Mouse (Mus musculus) embryonic facial prominence, embryonic 15.5 days (tissue): Measurements from ENCODE around the gene Lin28b. TPM values are rescaled to one million over a fixed set of nuclear protein-coding genes. Genes with fewer than 3 reads are reported as not detected.
A peak's percentile ranks its signal among the peaks of the same experiment; 100 is the strongest.

Experiments used
- ATAC-seq: fragments of 200-750 bp; cut with Nextera tagmentation; 2 replicates; pipeline ENCODE4 v1.8.0; 2017; ENCODE audit warnings: low read depth, moderate TSS enrichment; ENCODE audit not compliant: insufficient number of reproducible peaks, low FRiP score, low TSS enrichment
- H3K27ac ChIP-seq: fragments of 300-500 bp; sonication (generic); replicated peaks from 2 replicates; pipeline ENCODE4 v1.5.1; 2015; ENCODE audit warnings: mild to moderate bottlenecking, inconsistent platforms
- H3K27me3 ChIP-seq: fragments of 300-500 bp; sonication (generic); 2 replicates; pipeline ENCODE4 v1.6.1; 2015; ENCODE audit warnings: inconsistent platforms
- H3K36me3 ChIP-seq: fragments of 300-500 bp; sonication (generic); 2 replicates; pipeline ENCODE4 v1.6.1; 2015; ENCODE audit warnings: mild to moderate bottlenecking, inconsistent platforms
- H3K4me1 ChIP-seq: fragments of 300-500 bp; sonication (generic); 2 replicates; pipeline ENCODE4 v1.6.1; 2015; ENCODE audit warnings: inconsistent platforms
- H3K4me2 ChIP-seq: fragments of 300-500 bp; sonication (generic); replicated peaks from 2 replicates; pipeline ENCODE4 v1.6.1; 2015; ENCODE audit warnings: mild to moderate bottlenecking, inconsistent platforms
- H3K4me3 ChIP-seq: fragments of 300-500 bp; sonication (generic); replicated peaks from 2 replicates; pipeline ENCODE4 v1.5.1; 2015; ENCODE audit warnings: mild to moderate bottlenecking, inconsistent platforms
- H3K9ac ChIP-seq: fragments of 300-500 bp; sonication (generic); 2 replicates; pipeline ENCODE4 v1.6.1; 2015; ENCODE audit warnings: inconsistent platforms
- H3K9me3 ChIP-seq: fragments of 300-500 bp; sonication (generic); replicated peaks from 2 replicates; pipeline ENCODE4 v1.6.1; 2016; ENCODE audit warnings: inconsistent platforms
- WGBS: fragments of 180-500 bp; shearing (Covaris S2); methylation state at CpG from one replicate; pipeline ENCODE4 v1.1.7; 2015; 5-methylcytosine and 5-hydroxymethylcytosine counted together
- polyA plus RNA-seq: library from polyadenylated mRNA; unstranded; fragments of >200 nt; fragmentation: Nextera tagmentation; extraction: Ambion mirVana; gene quantifications from 2 replicates; pipeline ENCODE4 v1.2.1, GENCODE M21; 2015

Gene Lin28b
- polyA plus RNA-seq, 1 experiment from 2014 or later = 0.68 TPM

DNA sequence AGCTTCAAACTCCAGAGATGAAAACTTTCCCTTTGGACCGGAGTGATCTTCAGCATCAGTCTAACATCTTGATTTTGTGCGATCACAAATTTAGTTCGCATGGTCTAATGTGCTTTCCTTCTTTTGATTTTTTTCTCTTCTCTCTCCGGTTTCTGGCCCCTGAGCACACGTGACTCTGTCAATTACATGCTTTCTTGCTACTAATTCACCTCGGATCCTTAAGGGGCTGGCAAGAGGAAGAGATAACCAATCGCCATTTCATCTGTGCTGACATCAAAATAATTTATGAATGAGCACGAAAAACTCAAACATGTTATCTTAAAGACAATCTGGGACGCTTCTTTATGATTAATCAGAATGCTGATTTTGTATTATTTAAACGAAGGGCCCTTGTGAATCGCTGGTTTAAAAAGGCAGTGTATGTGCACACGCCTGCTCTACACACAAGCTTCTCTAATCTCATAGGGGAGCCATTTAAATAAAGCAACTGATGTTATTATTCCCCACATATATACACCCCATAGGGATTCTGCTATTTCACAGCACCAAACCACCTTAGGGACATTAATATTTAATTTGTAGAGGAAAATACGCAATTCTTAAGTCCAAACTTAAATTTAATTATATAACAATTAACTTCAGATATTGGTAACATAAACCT, 16.0 kb downstream of the Lin28b start:
- WGBS = 1% methylated on average over 13 of the region's 13 CpGs

DNA sequence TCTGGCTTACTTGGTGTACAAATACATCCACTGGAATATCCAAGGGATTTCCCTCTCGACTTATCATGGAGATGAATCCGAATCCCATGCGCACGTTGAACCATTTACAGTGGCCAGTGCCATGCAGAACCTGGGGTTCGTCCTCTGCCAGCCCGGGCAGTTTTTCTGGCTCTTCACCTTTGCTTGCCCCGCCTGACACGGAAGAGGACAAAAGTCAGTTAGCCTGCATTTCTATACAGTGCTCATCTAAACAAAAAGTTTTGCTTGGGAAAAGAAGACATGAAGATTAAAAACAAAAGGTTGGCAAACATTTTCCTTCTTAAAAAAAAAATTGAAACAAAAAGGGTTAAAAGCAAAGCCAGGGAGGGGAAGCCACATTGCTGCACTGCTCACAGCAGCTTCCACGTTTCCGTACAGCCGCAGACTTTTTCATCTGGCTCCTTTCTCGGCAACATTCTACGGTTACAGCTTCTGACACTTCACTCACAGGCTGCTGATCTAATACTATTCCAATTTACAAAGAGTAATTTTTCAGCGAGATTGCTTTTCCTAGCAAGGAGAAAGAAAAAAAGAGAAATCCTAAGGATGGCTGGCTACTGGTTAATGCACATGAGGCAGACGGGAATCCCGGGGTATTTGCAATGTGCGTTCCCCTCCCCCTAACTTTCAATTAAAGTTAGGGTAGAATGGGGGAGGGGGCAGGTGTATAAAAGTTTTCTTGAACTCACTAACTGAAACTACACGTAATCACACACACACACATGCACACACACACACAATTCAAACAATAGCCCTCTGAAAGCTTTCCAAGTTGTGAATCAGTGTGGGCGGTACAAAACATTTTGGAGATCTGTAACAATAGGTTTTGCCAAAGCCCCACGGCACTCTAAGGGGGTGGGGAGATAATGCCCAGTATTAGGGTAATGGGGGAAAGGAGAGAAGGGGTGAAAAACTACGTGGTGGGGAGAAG, 16.9 kb downstream of the Lin28b start:
- ATAC-seq = no peak
- Histone ChIP-seq H3K9ac (no peak overlapping the region), H3K4me3 (peak overlapping the region; percentile 32), H3K4me1 (peaks cover 16% of the 10 kb centered on the region), H3K4me2 (peak overlapping the region; percentile 46), H3K27ac (no peak overlapping the region), H3K27me3 (peaks cover 27% of the 10 kb centered on the region), H3K36me3 (no peaks in the 10 kb centered on the region), H3K9me3 (no peaks in the 10 kb centered on the region)
- WGBS = under 1% methylated on average over 21 of the region's 21 CpGs

More for the DNA sequence above, 16.0 kb downstream of the Lin28b start:
- H3K4me3 ChIP-seq = peak overlapping the region; percentile 32
- H3K4me1 ChIP-seq = peaks cover 16% of the 10 kb centered on the region
- no peaks in the 10 kb centered on the region for H3K9me3 ChIP-seq
- peaks cover 29% of the 10 kb centered on the region for H3K27me3 ChIP-seq
- ATAC-seq = no peak
- H3K27ac ChIP-seq = no peak overlapping the region
- no peaks in the 10 kb centered on the region for H3K36me3 ChIP-seq
- no peak overlapping the region for H3K9ac ChIP-seq
- peak overlapping the region; percentile 46 for H3K4me2 ChIP-seq

DNA sequence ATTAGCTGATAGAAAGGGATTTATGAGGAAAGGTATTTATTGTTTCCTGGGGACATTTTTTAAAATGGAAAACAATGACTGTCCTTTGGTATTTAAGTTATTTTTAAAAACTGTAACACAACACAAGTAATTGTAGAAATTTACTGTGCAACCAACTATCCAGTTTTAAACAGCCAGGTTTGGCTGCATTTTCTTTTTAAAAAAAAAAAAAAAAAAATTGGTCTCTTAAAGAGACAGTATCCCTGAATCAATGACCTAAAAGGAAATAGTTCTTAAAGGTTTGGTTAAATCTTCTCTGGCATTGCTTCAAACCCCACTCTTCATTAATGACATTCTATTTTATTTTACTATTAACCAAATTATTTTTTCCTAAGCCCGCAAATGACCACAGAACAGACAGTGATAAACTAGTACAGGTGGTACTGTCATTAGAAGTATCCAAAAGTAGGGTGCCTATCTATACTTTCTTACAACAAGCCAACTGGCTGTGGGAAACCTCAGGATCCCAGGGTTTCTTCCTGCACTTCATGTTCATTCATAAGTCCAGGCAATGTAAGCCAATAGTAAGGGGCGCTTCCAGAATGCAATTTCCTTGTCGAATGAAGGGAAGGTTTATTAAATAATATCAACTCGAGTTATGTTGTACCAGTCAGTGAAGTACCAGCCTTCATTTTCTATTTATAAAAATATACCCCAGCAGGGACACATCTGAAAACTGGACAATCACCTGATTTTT, 17.8 kb downstream of the Lin28b start:
- Histone ChIP-seq H3K27me3 (peaks cover 21% of the 10 kb centered on the region), H3K4me3 (no peak overlapping the region), H3K9me3 (no peaks in the 10 kb centered on the region), H3K9ac (no peak overlapping the region), H3K4me1 (peaks cover 13% of the 10 kb centered on the region), H3K36me3 (no peaks in the 10 kb centered on the region), H3K27ac (no peak overlapping the region), H3K4me2 (peak overlapping the region; percentile 46; the same call in 1 of the 2 replicates)
- 23% methylated on average over 4 of the region's 4 CpGs for WGBS
- ATAC-seq = no peak

DNA sequence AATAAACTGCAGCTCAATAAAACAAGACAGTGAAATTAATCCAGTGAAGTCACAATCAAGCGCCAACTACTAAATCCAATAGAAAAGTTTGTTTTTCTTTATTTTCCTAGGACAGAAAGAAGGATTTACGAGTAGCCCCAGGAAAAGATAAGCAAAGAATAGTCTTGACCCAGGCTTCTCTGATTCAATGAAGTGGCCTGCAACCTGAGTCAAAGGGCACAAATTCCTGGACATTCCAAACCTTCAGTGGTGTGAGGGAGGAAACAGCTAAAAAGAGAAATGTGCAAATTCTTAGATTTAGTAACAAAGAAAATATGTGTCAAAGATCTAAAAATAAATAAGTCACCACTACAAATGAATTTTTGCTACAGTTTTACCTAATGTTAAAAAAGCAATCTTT, 27.6 kb downstream of the Lin28b start:
- Histone ChIP-seq H3K4me3 (no peak overlapping the region), H3K9ac (no peak overlapping the region), H3K4me2 (no peak overlapping the region), H3K27me3 (no peaks in the 10 kb centered on the region), H3K4me1 (no peaks in the 10 kb centered on the region), H3K27ac (no peak overlapping the region), H3K9me3 (no peaks in the 10 kb centered on the region), H3K36me3 (no peaks in the 10 kb centered on the region)
- 39% methylated on average over 2 of the region's 2 CpGs for WGBS
- no peak for ATAC-seq

DNA sequence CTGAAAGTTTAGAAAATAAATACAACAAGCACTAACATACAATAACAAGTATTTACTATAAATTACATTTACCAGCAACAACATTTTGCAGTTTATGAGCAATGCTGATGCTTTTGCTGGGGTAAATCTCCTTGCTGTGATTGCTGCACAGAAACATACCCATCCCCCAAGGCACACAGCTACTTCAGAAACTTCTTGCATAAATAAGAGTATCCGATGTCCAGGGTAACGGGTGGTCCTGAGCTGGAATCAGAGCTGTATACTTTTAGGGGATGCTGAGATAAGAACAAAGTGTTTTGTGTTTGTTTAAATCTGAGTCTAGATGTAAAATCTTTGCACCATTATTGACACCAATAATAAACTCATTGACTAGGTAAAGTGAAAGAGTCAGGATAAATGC, 28.1 kb downstream of the Lin28b start:
- no peak overlapping the region for H3K9ac ChIP-seq
- H3K27me3 ChIP-seq = no peaks in the 10 kb centered on the region
- no peak overlapping the region for H3K4me2 ChIP-seq
- no peak overlapping the region for H3K4me3 ChIP-seq
- no peaks in the 10 kb centered on the region for H3K4me1 ChIP-seq
- H3K36me3 ChIP-seq = no peaks in the 10 kb centered on the region
- no peak overlapping the region for H3K27ac ChIP-seq
- no peaks in the 10 kb centered on the region for H3K9me3 ChIP-seq
- WGBS = 17% methylated on average over 2 of the region's 2 CpGs
- ATAC-seq = no peak

DNA sequence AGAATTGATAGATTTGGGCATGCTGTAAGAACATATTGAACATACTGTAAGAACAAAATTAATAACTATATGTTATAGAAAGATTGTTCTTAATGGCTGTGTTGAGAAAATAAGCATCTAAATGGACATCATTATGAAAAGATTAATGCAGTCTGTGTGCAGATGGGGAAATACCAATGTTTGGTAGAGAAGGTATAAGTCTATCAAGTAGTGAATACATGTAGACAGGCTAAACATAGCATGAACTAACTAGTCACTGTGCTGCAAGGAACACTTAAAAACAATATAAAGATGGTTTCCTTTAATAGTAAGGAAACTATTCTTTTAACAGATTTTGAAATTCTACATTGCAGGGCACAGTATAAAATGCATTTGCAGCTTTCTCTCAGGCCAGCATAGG, 39.6 kb downstream of the Lin28b start:
- no peak for ATAC-seq
- H3K27ac ChIP-seq = no peak overlapping the region
- H3K4me3 ChIP-seq = no peak overlapping the region
- H3K9ac ChIP-seq = no peak overlapping the region
- H3K36me3 ChIP-seq = no peaks in the 10 kb centered on the region
- H3K4me2 ChIP-seq = no peak overlapping the region
- no peaks in the 10 kb centered on the region for H3K9me3 ChIP-seq
- H3K4me1 ChIP-seq = no peaks in the 10 kb centered on the region
- no peaks in the 10 kb centered on the region for H3K27me3 ChIP-seq

DNA sequence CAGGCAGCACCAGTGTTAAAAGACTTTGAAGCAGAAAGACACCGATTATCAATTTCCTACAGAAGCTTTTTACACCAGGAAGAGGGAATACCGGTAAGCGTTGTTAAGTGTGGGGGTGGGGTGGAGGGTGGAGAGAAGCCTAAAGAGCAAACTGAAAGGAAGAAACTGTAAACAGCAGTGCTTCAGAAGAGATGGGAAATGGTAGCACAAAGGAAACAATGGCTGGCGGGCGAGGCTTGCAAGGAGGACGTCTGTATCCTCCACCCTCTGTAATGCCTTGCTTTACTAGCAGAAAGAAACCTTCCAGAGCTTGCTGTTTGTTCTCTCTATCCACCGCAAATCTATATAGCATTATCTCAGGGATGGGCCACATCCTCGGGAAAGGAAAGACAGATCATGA, 40.0 kb downstream of the Lin28b start:
- Histone ChIP-seq H3K4me1 (no peaks in the 10 kb centered on the region), H3K9me3 (no peaks in the 10 kb centered on the region), H3K4me2 (0 out of 2 replicates have a peak overlapping the region, but pooled peaks have one; percentile 12), H3K27ac (no peak overlapping the region), H3K9ac (no peak overlapping the region), H3K4me3 (0 out of 2 replicates have a peak overlapping the region, but pooled peaks have one; percentile 13), H3K36me3 (no peaks in the 10 kb centered on the region), H3K27me3 (no peaks in the 10 kb centered on the region)
- 10% methylated on average over 8 of the region's 8 CpGs for WGBS
- no peak for ATAC-seq

DNA sequence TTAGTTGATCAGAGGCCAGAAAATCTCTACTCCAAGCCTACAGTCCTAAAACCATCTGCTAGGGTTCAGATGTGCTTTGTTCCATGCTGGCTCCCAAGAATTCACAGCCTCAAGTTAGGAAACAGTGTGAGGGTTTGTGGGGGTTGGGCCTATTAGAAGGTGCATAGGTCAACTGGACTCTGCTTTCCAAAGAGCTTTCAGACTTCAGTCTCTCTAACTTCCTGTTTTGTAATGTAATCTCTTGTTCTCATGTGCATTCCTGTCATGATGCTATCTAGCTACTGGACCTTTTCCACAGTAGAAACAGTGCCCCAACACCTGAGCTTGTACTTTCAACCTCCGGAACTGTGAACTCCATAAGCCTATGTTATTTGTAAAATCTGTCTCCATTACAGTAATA, 63.8 kb downstream of the Lin28b start:
- H3K36me3 ChIP-seq = no peaks in the 10 kb centered on the region
- H3K4me2 ChIP-seq = no peak overlapping the region
- H3K4me3 ChIP-seq = no peak overlapping the region
- 42% methylated on average over 1 of the region's 1 CpGs for WGBS
- no peaks in the 10 kb centered on the region for H3K4me1 ChIP-seq
- no peak overlapping the region for H3K9ac ChIP-seq
- no peak for ATAC-seq
- no peaks in the 10 kb centered on the region for H3K9me3 ChIP-seq
- H3K27me3 ChIP-seq = no peaks in the 10 kb centered on the region
- no peak overlapping the region for H3K27ac ChIP-seq

DNA sequence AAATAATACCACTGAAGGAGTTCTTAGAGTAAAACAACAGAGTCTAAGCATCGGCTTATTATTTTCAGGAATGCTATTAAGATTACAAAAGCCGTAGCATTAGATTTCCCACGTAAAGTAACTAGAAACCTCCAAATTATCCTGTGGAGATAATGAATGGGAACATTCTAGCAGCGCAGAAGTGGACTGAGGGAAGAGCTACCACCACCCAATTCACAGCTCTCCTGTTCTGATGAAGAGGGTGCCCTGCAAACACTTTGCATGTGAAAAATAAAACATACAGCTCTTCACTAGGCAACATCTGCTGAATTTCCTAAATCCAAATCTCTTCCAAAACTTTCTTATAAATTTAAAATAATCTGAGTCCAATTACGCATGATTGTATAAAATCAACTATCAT, 74.1 kb downstream of the Lin28b start:
- no peak overlapping the region for H3K9ac ChIP-seq
- no peaks in the 10 kb centered on the region for H3K27me3 ChIP-seq
- H3K4me3 ChIP-seq = no peak overlapping the region
- no peaks in the 10 kb centered on the region for H3K4me1 ChIP-seq
- no peaks in the 10 kb centered on the region for H3K9me3 ChIP-seq
- no peaks in the 10 kb centered on the region for H3K36me3 ChIP-seq
- H3K27ac ChIP-seq = no peak overlapping the region
- no peak for ATAC-seq
- H3K4me2 ChIP-seq = no peak overlapping the region
- WGBS = 49% methylated on average over 5 of the region's 5 CpGs

DNA sequence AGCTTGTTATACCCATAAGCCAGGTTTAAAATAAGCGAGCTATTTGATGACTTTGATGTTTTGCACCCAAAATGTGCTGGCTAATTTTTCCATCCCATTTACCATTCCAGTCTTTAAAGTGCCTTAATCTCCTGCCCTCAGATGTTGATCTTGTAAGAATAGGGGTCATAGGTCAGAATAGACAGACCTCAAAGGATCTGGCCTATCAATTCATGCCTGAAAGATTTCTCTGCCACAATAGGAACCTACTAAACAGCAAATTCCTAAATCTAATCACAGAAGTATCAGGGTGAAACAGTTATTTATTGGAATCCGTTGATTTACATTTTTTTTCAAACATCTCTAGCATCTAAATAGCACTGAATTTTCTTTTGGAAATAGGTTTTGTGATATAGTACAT, 74.5 kb downstream of the Lin28b start:
- H3K9ac ChIP-seq = no peak overlapping the region
- no peak overlapping the region for H3K27ac ChIP-seq
- no peak overlapping the region for H3K4me3 ChIP-seq
- no peak overlapping the region for H3K4me2 ChIP-seq
- H3K9me3 ChIP-seq = no peaks in the 10 kb centered on the region
- H3K36me3 ChIP-seq = no peaks in the 10 kb centered on the region
- no peaks in the 10 kb centered on the region for H3K4me1 ChIP-seq
- ATAC-seq = no peak
- no peaks in the 10 kb centered on the region for H3K27me3 ChIP-seq
- 27% methylated on average over 2 of the region's 2 CpGs for WGBS
